Mouse (Mus musculus) erythroblast, embryonic 14.5 days (primary cell): ENCODE measurements around the gene Cnga1.
"Not testable (repeated sequence)": the region's sequence is repeated elsewhere in the genome, so short reads cannot be mapped to it uniquely, and the experiment has no call there.

ENCODE experiments used
- GATA1 ChIP-seq: IDR thresholded peaks from 2 replicates; pipeline ENCODE4 v1.6.1; 2012; ENCODE audit warnings: low read length, inconsistent platforms, mixed read lengths
- TAL1 ChIP-seq: IDR thresholded peaks from 3 replicates; pipeline ENCODE4 v1.6.1; 2012; ENCODE audit warnings: low read length, inconsistent platforms, mixed read lengths

GRCm38 (mm10) chr5:72580970-72581332 lies 63.1 kb downstream of the Cnga1 start, which contains the start of gene Zar1:
- TF ChIP-seq GATA1, TAL1: not testable (repeated sequence)
